Mouse (Mus musculus) embryonic fibroblast, embryonic 13.5 days (primary cell): ENCODE measurements at regions not wholly inside any gene's neighbourhood (a gene's known extent, or its start where the extent isn't known, plus 50 kb on each side); places are given as distances from the start of the nearest gene placed in this dataset.
"Not testable (repeated sequence)": the region's sequence is repeated elsewhere in the genome, so short reads cannot be mapped to it uniquely, and the experiment has no call there.

Experiments
- H3K27ac ChIP-seq: 2 replicates; pipeline ENCODE4 v1.5.1; 2012; ENCODE audit warnings: low read length, control low read depth, inconsistent platforms; ENCODE audit not compliant: insufficient read depth
- H3K4me1 ChIP-seq: 2 replicates; pipeline ENCODE4 v1.6.1; 2011; ENCODE audit warnings: low read length; ENCODE audit not compliant: control insufficient read depth, insufficient read depth
- H3K4me3 ChIP-seq: 2 replicates; pipeline ENCODE4 v1.5.1; 2011; ENCODE audit warnings: mild to moderate bottlenecking, control low read depth, low read length; ENCODE audit not compliant: insufficient read depth
- CTCF ChIP-seq: IDR thresholded peaks from 2 replicates; pipeline ENCODE4 v1.5.1; 2011; ENCODE audit warnings: mild to moderate bottlenecking, control low read depth, low read length, moderate library complexity, borderline replicate concordance; ENCODE audit not compliant: insufficient read depth
- POLR2A ChIP-seq: IDR thresholded peaks from 2 replicates; pipeline ENCODE4 v1.6.1; 2011; ENCODE audit warnings: low read depth, mild to moderate bottlenecking, control low read depth, low read length, moderate library complexity

GRCm38 (mm10) chr1:47646681-47647080, 754.0 kb upstream of the Slc39a10 start:
- TF ChIP-seq POLR2A = no peak
- H3K4me1 ChIP-seq = no peaks in the 10 kb centered on the region
- no peak overlapping the region for H3K27ac ChIP-seq
- no peak overlapping the region for H3K4me3 ChIP-seq

GRCm38 (mm10) chr1:47606597-47606996, 713.9 kb upstream of the Slc39a10 start:
- Histone ChIP-seq H3K4me3 (no peak overlapping the region), H3K27ac (no peak overlapping the region), H3K4me1 (no peaks in the 10 kb centered on the region)
- no peak for TF ChIP-seq POLR2A
- TF ChIP-seq CTCF = no peak

GRCm38 (mm10) chr1:47603989-47604360, 711.3 kb upstream of the Slc39a10 start:
- H3K27ac ChIP-seq = no peak overlapping the region
- no peak overlapping the region for H3K4me3 ChIP-seq
- H3K4me1 ChIP-seq = no peaks in the 10 kb centered on the region
- no peak for TF ChIP-seq CTCF
- TF ChIP-seq POLR2A = no peak

- TF ChIP-seq CTCF = no peak
- TF ChIP-seq POLR2A = no peak
- no peaks in the 10 kb centered on the region for H3K4me1 ChIP-seq
- no peak overlapping the region for H3K27ac ChIP-seq
Observed at GRCm38 (mm10) chr1:47603294-47603988, 710.8 kb upstream of the Slc39a10 start.

GRCm38 (mm10) chr1:47593641-47594040, 701.0 kb upstream of the Slc39a10 start:
- H3K27ac ChIP-seq, H3K4me1 ChIP-seq, H3K4me3 ChIP-seq: not testable (repeated sequence)

More at GRCm38 (mm10) chr1:47603294-47603988, 710.8 kb upstream of the Slc39a10 start:
- no peak overlapping the region for H3K4me3 ChIP-seq

GRCm38 (mm10) chr1:47545606-47546005, 653.0 kb upstream of the Slc39a10 start:
- no peak for TF ChIP-seq POLR2A
- no peak for TF ChIP-seq CTCF
- no peak overlapping the region for H3K4me3 ChIP-seq
- no peaks in the 10 kb centered on the region for H3K4me1 ChIP-seq
- no peak overlapping the region for H3K27ac ChIP-seq

- H3K27ac ChIP-seq = no peak overlapping the region
- H3K4me3 ChIP-seq = no peak overlapping the region
- no peak for TF ChIP-seq POLR2A
- no peak for TF ChIP-seq CTCF
- H3K4me1 ChIP-seq = no peaks in the 10 kb centered on the region
Observed at GRCm38 (mm10) chr1:47511426-47511825, 618.8 kb upstream of the Slc39a10 start.

GRCm38 (mm10) chr1:47507801-47508200, 615.1 kb upstream of the Slc39a10 start:
- H3K4me1 ChIP-seq = no peaks in the 10 kb centered on the region

GRCm38 (mm10) chr1:47488581-47489204, 596.0 kb upstream of the Slc39a10 start:
- H3K27ac ChIP-seq = no peak overlapping the region
- no peaks in the 10 kb centered on the region for H3K4me1 ChIP-seq
- no peak overlapping the region for H3K4me3 ChIP-seq
- TF ChIP-seq CTCF (no peak), POLR2A (no peak)

More at GRCm38 (mm10) chr1:47507801-47508200, 615.1 kb upstream of the Slc39a10 start:
- no peak overlapping the region for H3K4me3 ChIP-seq
- TF ChIP-seq POLR2A (no peak), CTCF (no peak)
- H3K27ac ChIP-seq = no peak overlapping the region

GRCm38 (mm10) chr1:47486087-47486486, 593.4 kb upstream of the Slc39a10 start:
- no peak for TF ChIP-seq POLR2A
- no peak for TF ChIP-seq CTCF
- Histone ChIP-seq H3K4me3 (no peak overlapping the region), H3K27ac (no peak overlapping the region), H3K4me1 (no peaks in the 10 kb centered on the region)

GRCm38 (mm10) chr1:47479059-47479458, 586.4 kb upstream of the Slc39a10 start:
- no peaks in the 10 kb centered on the region for H3K4me1 ChIP-seq
- TF ChIP-seq POLR2A (no peak), CTCF (no peak)
- H3K4me3 ChIP-seq = no peak overlapping the region
- no peak overlapping the region for H3K27ac ChIP-seq
